Mouse (Mus musculus) yolk sac, embryonic 10.5 days (tissue): Measurements from ENCODE around the gene Gpr161.

Source experiments
- DNase-seq: peaks from one replicate; pipeline ENCODE4 v3.0.0-alpha.2; 2017; ENCODE audit warnings: low spot score

Gpr161 gene

DNA sequence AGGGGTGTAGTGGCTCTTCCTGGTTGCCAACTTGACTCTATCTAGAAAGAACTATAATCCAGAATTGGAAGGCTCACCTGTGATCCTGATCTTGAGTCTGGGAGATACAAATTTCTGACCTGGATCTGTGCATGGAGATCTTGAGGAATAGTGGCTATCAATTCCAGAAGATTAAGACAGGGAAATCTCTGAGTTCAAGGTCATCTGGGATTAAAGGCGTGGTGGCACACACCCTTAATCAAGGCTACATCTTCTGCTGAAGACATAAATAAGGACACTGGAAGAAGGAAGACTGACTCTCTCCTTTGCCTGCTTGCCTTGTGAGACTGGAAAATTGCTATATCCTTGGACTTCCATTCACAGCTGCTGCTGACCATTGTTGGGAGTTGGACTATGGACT lies at the start of gene Gpr161:
Gpr161 (plus strand) TSS at position 301 of the 400 bp plus-strand sequence.
- no peak for DNase-seq

DNA sequence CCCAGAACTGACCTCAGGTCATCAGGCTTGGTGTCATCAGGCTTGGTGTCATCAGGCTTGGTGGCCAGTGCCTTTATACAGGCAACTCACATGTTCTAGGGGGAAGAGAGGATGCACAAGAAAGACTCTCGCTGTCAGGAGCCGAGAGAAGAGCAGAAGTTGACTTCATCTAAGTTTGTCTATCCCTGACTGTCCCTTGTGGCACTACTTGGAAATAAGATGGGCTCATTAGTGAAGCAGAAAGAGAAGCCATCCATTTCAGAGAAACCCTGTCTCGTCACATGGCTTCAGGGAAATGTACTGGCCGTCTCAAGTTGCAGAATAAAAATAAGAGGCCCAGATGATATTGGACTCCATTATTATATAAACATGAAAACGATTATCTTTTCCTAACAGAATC lies 49.0 kb upstream of the Gpr161 start:
- no peak for DNase-seq

DNA sequence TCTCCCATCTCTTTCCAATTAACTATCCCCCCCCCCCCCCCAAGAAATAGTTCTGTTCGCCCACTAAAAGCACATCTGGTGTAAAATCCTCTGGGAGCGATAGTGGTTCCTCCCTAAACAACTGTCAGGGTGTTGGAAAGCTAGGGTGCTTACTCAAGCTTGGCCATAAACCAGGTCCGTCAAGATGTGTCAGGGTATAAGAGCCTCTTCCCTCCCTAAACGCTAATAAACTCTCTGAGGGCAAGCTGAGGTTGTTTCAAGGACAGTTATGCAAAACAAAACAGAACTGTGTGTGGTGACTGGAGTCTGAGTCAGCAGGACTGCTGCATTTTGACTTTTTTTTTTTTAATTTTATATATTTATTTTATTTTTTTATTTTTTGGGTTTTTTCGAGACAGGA lies 48.5 kb upstream of the Gpr161 start:
- DNase-seq, result no peak

DNA sequence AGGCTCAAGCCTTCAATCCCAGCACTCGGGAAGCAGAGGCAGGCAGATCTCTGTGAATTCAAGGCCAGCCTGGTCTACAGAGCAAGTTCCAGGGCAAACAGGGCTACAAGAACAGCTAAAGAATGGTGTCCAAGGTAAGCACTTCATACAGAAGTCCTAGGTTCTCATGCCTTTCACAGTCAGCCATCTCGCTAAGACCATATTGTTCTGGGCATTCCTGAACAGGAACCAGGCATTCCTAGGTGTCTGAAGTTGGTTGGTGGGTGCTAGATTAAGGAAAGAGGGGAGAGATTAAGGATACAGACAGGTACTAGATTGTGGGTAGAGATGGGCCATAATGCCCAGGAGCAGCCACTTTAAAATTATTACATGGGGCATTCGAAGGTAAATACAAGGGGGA lies 47.8 kb upstream of the Gpr161 start:
- no peak for DNase-seq

DNA sequence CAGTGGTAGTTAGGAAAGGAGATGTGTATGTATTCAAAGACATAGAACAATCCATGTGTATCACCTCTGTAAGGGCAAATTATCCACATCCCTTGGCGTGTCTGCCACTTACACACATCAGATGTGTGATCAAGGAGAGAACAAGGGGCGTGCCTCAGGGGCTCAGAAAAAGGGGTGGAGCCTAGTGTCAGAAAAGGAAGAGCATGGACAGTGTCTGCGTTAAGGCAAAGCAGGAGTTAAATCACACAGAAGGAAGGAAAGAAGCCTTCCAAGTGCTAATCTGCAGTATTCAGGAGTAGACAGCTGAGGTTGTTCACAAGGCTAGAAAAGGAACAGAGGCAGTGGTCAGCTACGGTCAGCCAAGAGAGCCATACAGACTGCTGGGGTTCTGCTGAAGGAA lies 46.7 kb upstream of the Gpr161 start:
- DNase-seq, result no peak

DNA sequence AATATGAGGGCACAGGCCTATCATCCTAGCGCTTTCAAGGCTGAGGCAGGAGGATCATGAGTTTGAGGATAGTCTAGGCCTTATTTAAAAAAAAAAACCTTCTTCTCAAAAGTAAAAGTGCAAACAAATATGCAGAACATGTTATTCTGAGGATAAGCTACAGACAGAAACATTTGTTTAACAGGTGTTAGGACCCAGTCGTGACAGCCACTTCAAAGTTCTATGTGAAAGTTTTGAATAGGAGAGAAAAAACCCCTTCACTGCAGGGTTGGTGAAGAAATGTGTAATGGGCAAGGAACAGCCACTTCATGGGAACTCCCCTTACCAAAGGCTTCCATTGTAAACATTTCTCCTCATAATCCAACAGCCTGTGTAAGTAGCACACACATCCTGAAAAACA lies 45.0 kb upstream of the Gpr161 start:
- DNase-seq, result no peak

DNA sequence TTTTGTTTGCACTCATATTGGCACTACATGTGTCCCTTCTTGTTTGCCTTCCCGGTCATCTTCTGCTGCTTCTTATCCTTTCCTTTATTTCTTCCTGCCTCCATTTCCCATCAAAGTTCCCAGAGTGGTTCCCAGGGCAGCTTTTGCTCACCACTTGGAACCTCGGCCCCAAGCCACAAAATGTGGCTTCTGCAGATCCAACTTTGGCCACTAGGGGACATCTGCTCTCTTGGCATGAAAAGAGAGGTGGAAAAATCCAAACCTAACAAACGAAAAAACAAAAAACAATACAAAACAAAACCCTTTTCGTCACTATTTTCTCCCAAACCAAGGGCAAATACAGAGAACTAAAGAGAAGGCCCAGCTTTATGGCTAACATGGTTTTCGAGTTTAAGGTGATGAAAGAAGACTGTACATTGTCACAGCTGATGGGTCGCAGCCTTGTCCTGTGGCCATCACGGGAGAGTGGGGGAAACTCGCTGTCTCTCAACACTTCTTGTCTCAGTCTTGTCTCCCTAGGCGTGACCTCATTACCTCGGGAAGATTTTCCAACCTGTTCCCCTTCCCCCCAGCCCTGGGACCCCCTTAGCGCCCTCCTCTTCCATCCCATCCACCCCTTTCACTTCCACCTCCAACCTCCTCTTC lies 43.4 kb upstream of the Gpr161 start:
- DNase-seq, result no peak

DNA sequence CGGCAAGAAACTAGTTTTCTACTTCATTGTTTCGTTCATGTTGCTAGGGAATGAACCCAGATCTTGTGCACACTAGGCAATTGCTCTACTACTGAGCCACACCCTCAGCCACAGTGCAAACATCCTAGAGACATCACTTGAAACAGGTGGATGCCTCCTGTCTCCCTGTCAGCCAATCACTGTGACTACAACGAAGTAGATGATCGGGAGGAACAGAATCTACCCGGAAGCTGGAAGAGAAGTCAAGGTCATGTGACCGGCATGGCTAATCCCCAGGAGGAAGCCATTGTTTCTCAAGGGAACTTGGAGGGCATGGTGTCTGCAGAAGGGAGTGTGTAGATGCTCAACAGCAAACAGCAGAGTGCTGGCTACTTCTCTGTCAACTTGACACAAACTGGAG lies 20.6 kb upstream of the Gpr161 start:
- no peak for DNase-seq

DNA sequence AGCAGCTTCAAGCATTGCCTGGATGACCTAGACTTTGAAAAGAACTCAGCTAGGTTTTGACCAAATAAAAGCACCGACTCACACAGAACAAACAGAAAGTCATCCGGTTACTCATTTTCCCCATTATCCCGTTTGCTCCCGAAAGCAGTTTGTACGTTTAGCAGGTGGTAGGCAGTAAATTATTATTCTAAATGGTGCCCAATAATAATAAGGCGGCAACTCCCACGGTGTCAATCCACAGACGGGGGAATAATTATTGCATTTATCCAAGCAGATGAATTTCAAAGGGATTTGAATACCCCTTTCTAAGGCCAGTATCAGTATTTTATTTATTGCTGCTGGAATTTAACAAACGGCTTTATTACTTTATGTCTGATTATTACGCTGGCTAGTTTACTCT lies 14.8 kb upstream of the Gpr161 start:
- no peak for DNase-seq

DNA sequence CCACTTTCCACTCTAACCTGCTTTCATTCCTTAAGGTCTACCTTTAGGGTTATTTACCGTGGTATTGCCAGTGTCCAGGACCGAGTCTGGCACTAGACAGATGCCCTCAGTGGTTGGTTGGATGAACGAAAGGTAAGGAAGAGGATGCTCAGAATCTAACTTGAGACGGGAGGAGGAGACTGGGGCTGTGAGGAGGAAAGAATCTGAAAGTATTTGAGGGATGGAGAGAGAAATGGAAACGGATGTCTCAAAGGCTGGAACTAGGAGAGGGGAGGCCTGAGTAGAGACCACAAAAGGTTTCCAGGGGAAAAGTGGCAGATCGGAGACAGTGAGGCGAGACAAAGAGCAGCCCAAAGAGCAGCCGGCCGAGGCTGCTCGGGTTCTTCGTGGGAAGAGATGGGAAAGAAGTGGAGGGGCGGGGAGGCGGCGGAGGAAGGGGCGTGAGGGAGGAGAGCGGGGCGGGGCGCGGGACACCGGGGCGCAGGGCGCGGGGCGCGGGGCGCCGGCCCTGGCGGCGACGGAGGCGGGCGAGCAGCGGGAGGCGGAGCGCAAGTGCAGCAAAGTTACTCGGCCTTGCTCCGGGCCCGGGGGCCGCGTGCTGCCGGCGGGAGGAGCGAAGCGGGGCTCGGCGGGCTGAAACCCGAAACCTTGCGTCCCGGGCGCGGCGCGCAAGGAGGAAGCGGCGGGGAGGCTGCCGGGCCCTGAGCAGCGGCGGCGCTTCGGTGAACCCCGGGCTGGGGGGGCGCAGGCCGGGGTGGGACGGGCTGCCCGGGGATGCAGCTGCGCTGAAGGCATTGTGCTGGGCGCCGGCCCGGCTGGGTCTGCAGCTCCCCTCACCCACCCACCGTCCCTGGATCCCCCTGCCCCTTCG lies 14.0 kb upstream of the Gpr161 start:
- peak; percentile 65 for DNase-seq

DNA sequence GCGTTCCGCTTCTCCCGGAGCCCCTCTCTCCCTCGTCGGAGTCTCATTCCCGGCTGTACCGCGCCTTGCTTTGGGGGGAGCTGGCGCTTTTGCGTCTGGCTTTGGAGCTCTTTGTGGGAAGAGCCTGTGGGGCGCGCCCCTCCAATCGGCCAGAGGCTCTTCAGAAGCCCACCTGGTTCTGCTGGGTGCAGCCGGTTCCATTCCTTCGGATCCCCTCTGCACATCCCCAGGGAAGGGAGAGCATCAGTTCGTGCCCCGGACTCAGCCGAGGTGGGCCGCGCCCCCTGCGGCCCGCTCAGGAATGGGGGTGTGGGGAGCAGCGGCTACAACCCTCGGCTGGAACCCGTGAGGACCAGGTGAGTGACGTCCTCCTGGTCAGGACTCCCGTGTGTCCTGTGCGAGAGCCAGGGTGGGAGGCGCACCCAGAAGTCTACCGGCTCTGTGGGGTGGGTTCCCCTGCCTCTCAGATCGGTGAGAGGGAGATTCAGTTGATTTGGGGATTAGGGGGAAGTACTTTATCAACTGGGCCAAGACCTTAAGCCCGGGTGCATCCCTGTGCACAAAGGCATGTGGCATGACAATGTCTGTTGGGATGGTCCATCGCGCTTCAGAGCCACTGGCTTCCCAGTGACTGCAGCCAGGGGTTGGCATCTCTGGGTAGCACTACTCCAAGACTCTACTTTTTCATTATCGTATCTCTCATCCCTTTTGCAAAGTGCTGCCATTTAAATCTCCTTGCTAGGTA lies 13.2 kb upstream of the Gpr161 start:
- no peak for DNase-seq

DNA sequence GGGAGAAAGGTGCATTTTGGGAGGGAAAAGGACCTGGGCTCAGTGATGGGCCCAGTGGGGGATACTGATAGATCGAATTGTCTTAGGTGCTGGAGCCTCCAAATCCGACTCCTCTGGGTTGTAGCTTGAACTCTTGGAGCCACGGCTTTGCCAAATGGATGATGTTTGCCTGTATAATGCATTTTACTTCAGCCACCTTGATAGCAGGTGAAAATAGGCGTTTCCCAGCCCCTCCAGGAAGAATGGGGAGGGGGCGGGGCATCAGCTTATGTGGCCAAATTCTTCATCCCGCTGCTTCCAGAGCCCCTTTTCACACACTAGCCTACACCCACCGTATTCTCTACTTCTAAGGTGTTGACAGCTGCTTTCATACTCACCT lies 12.6 kb upstream of the Gpr161 start:
- DNase-seq, result no peak

DNA sequence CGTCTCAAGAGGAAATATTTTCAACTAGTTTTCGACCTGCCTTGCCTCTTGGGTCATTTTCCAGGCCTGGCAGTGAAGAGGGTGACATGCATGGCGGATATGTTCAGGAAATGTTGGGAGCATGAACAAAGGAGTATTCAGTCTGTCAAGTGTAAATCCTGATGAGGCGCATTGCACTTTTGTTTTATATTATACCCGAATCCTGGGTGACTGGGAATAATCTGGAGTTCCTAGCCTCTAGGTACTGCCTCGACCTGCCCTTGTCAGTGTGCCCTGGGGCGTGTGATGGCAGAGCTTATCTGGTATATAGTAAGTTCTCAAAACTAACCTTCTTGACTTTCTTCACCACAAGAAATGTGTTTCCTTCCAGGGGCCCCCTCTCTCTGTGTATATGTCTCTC lies 11.5 kb upstream of the Gpr161 start:
- DNase-seq, result no peak

DNA sequence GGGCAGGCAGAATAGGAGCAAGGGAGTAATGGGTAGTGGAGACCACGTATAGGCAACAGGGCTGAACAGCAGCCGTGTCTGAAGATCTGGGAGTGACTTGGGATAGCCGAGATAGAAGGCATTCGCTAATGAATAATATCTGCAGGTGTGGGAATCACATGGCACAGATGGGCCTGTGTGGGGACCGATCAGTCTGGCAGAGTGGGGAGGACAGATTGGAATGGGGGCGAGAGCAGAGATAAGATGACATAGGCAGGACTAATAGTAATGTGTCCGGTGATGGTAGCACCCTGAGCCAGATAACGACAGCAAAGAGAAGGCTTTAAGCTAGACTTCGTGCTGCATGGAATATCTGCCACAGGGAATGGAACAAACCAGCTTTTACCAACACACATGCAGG lies 7.4 kb upstream of the Gpr161 start:
- DNase-seq, result no peak

DNA sequence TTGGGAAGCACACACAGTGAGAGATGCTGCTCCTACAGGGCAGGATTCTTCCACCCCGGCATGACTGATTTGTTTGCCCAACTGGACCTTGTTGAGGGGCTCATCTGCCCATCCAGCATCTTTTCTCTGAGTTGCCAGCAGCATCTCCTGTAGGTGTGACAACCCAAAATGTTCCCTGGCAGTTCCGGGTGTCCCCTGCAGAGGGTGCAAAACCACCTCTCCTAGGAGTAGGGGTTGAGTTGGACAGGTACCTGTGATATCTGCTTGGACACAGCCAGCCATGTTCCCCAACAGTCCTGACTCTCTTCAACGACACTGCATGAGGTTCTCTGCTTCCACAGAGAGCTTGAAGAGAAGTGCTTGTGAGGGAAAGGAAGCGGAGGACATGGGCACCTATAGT lies 5.8 kb upstream of the Gpr161 start:
- DNase-seq, result no peak

DNA sequence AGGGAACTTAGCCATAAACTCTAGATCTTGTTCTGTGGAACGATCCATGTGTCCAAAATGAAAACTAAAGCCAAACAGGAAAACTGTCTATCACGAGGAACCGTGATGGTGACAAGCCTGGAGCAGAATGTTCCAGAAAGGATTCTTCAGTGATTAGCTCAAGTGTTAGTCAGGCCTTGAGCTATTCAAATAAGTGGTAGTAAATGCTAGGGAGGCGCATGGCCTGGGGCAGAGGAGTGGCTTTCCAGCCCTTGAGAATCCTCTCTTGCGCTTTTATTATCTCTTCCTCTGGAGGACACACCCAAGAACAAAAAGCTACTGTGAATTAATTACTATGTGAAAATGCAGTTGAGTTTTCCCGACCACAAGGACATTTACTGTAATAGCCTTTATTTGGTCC lies 4.0 kb upstream of the Gpr161 start:
- no peak for DNase-seq

DNA sequence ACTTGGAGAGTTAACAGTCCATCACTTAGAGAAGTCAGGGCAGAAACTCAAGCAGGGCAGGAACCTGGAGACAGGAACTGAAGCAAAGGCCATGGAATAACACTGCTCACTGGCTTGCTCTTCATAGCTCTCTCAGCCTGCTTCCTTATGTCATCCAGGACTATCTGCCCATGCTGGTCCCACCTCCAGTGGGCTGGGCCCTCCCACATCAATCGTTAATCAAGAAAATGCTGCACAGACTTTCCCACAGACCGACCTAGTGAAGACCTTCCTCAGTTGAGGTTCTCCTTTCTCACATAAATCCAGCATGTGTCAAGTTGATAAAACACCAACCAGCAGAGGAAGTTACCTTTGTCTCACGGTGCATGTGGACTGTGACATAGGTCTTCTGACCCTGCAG lies 5.5 kb downstream of the Gpr161 start:
- no peak for DNase-seq

DNA sequence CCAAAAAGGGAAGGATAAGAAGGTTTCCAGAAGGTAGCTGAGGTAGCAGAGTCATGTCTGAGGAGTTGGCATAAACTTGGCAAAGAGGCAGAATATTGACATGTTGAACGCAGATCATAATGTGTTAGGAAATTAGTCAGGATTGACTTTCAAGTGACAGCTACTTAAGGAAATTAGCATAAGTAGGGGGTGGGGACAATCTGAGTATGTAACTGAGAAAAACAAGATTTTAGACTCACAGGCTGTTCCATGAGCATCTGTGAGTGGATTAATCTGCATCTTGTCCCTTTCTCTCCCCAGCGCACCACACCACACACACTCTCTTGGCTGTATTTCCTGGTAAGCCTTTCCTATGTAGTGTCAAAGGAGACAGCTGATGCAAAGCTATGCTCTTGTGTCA lies 6.0 kb downstream of the Gpr161 start:
- no peak for DNase-seq

DNA sequence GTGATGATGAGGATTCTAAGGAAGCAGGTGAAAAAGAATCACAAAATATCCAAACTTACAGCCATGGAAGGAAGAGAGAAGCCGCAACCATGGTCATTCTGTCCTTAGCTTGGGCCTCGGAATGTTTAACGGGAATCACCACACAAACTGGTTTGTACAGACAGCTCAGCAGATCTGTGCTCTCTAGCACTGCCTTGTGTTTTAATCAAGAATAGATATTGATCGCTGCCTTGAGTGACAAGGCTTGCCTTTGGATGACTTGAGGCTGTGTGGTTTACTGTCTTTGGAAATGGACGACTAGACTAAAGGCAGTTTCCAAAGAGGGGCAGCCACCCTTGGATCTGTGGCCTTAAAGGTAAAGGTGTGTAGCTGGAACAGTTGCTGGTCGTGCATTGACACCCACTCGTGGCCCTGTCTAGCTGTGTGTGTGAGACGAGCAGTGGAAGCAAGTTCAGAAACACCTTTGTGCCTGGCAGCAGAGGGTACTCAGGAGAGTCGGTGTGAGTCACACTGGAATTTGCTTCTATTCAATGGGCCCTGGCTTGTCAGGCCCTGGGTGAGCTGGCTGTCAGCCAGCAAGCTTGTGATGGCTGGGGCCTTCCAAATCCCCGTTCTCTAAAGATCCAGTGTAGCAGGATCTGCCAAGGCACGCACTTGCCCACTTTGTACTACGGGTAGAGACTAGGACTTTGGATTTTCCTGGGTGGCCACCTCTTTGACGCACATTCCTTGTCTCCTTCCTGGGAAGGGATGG lies 7.0 kb downstream of the Gpr161 start:
- no peak for DNase-seq

DNA sequence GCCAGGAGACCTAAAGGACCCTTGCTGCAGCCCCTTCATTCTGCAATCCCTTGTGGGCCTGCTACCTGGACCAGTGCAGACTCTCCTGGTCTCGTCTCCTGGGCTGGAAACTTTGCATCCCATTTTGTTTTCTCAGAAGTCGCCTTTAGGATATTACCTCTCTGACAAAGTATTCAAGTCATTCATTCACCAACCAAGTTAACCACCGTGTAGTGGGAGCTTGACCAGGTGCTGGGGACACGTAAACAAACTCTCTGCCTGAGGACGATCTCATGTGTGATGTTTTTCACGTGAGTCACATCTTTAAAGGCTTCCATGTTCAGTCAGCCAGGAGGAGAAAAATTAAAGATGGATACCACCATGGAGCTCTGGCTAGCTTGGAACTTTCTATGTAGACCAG lies 7.6 kb downstream of the Gpr161 start:
- no peak for DNase-seq

DNA sequence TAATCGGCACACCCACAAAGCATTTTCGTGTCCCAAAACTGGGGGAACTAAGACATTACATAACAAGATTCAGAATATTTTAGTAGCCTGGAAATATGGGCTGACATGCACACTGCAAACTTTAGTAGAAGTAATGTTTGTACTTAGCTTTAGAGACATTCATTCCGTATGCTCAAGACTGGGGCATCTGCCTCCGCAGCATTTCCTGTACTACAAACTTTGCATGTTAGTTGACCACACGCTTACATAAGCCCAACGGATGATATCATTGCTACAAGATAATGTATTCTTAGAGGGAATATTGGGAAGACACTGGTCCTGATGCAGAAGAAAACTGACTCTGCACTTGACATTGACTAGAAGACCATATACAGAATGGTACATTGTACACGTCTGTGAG lies 8.8 kb downstream of the Gpr161 start:
- DNase-seq, result no peak

DNA sequence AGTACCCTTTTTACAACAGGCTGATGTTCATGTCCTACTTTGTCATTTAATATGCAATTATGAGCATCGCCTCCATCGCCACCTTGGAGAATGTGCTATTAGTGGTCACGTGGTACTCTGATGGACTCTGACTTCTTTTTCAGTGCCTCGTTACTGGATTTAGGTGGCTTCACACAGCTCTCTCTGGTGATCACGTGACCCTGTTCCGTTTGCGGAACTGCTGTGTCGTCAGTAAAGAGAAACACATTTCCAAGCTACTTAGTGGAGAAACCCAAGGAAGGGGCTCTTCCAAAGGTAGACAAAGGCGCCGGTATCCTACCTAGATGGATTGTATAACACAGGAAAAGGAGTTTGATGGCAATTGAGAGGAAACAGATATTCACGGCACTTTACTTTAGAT lies 12.6 kb downstream of the Gpr161 start:
- DNase-seq, result no peak
